In genomic region chr7:62463007-62463877, GRCm38 (mm10) we compare ENCODE assay signal across 9 mouse cellular contexts. TPM values are rescaled to one million over a fixed set of nuclear protein-coding genes. Genes with fewer than 3 reads are reported as not detected.
DNase-seq lines count a peak whose midpoint lies in the region; ATAC-seq lines count a peak whose summit lies in the region.
"Had no signal": no experiment of that assay in that cellular context is flagged by ENCODE, and none has a peak within 500 bp of the region (broad histone marks: within the 10 kb centered on the region; RNA-seq: fewer than 3 reads in every experiment).

No protein-coding gene starts in this region.

- H3K27me3 ChIP-seq in embryonic facial prominence, embryonic 12.5 days, result no peaks in the 10 kb centered on the region
- H3K27me3 ChIP-seq in limb, embryonic 13.5 days, result no peaks in the 10 kb centered on the region
- no peaks in the 10 kb centered on the region for H3K27me3 ChIP-seq in neural tube, embryonic 12.5 days (replicated peaks)

- peaks cover 11% of the 10 kb centered on the region; the same call in 1 of the 2 replicates for H3K9me3 ChIP-seq in embryonic facial prominence, embryonic 12.5 days
- peaks cover 10% of the 10 kb centered on the region; the same call in 1 of the 2 replicates for H3K9me3 ChIP-seq in limb, embryonic 13.5 days
- 0 out of 2 replicates have a peak, but pooled peaks cover 17% of the 10 kb centered on the region for H3K9me3 ChIP-seq in neural tube, embryonic 12.5 days

- peak overlapping the region; percentile 80 for H3K9ac ChIP-seq in embryonic facial prominence, embryonic 12.5 days
- H3K9ac ChIP-seq in limb, embryonic 13.5 days, result peak overlapping the region; percentile 86
- H3K9ac ChIP-seq in neural tube, embryonic 12.5 days, result peak overlapping the region; percentile 88

- H3K4me2 ChIP-seq in embryonic facial prominence, embryonic 12.5 days (replicated peaks), result peak overlapping the region; percentile 55
- H3K4me2 ChIP-seq in limb, embryonic 13.5 days (replicated peaks), result peak overlapping the region; percentile 68
- peak overlapping the region; percentile 60 for H3K4me2 ChIP-seq in neural tube, embryonic 12.5 days (replicated peaks)

- peak overlapping the region; percentile 59 for H3K4me3 ChIP-seq in embryonic facial prominence, embryonic 12.5 days
- H3K4me3 ChIP-seq in limb, embryonic 13.5 days, result peak overlapping the region; percentile 64
- H3K4me3 ChIP-seq in neural tube, embryonic 12.5 days, result peak overlapping the region; percentile 70

- no peaks in the 10 kb centered on the region for H3K36me3 ChIP-seq in embryonic facial prominence, embryonic 12.5 days
- no peaks in the 10 kb centered on the region for H3K36me3 ChIP-seq in limb, embryonic 13.5 days
- no peaks in the 10 kb centered on the region for H3K36me3 ChIP-seq in neural tube, embryonic 12.5 days

- no peaks in the 10 kb centered on the region for H3K4me1 ChIP-seq in embryonic facial prominence, embryonic 12.5 days
- no peaks in the 10 kb centered on the region for H3K4me1 ChIP-seq in limb, embryonic 13.5 days
- no peaks in the 10 kb centered on the region; the same call in 1 of the 2 replicates for H3K4me1 ChIP-seq in neural tube, embryonic 12.5 days

- WGBS in embryonic facial prominence, embryonic 12.5 days, result 34% methylated on average over 51 of the region's 55 CpGs
- WGBS in limb, embryonic 13.5 days, result 29% methylated on average over 55 of the region's 55 CpGs
- WGBS in neural tube, embryonic 12.5 days, result 29% methylated on average over 55 of the region's 55 CpGs

- DNase-seq in gastrocnemius, postnatal 14 days, result peak; percentile 12
- no peak for DNase-seq in gastrocnemius, postnatal 25 days
- DNase-seq in ES-CJ7 (ENCODE audit: low read depth, low spot score), result peak; percentile 41
- peak; percentile 13 to 21 for DNase-seq in heart, postnatal 14 days
- no peak for DNase-seq in B cell, adult 2 months

- intact Hi-C loops in gastrocnemius, postnatal 14 days (cut with DNase I; ENCODE audit: low total_unique reads), result no loop called here
- intact Hi-C loops in heart, postnatal 14 days (cut with DNase I), result no loop called here

- H3K27ac ChIP-seq in embryonic facial prominence, embryonic 12.5 days, result peak overlapping the region; percentile 95
- H3K27ac ChIP-seq in limb, embryonic 13.5 days, result peak overlapping the region; percentile 94
- peak overlapping the region; percentile 64 for H3K27ac ChIP-seq in neural tube, embryonic 12.5 days
- H3K27ac ChIP-seq: macrophage had no signal

- ATAC-seq in embryonic facial prominence, embryonic 12.5 days (ENCODE audit: insufficient number of reproducible peaks, insufficient read depth, low FRiP score, low TSS enrichment), result no peak
- no peak for ATAC-seq in limb, embryonic 13.5 days (ENCODE audit: low FRiP score, low read depth)
- ATAC-seq in neural tube, embryonic 12.5 days (ENCODE audit: low FRiP score, low read depth), result peak; percentile 21

RNA-seq across cellular contexts. Expression of gene Peg12, which starts 1.1 kb away (rescaled TPM):
- 1 to 10 TPM; 1.9 to 2.6 TPM for total RNA-seq in gastrocnemius, postnatal 14 days (2021)
- under 1 TPM; 0.70 to 1.00 TPM for total RNA-seq in gastrocnemius, postnatal 25 days (2021)
- polyA plus RNA-seq in embryonic facial prominence, embryonic 12.5 days (2016; fragmentation: Nextera tagmentation; extraction: Ambion mirVana), result 44.0 and 44.7 TPM in 2 replicates
- total RNA-seq in heart, postnatal 14 days (2021), result 1 to 10 TPM; 1.8 to 2.3 TPM
- polyA plus RNA-seq in limb, embryonic 13.5 days (2015; fragmentation: Nextera tagmentation; extraction: Ambion mirVana), result 43.4 and 46.2 TPM in 2 replicates
- 47.2 and 52.7 TPM in 2 replicates for polyA plus RNA-seq in neural tube, embryonic 12.5 days (2016; fragmentation: Nextera tagmentation; extraction: Ambion mirVana)

RNA-seq across cellular contexts. Expression of gene Mkrn3, which starts 43.3 kb away (rescaled TPM):
- under 1 TPM; 0.33 to 0.42 TPM for total RNA-seq in gastrocnemius, postnatal 14 days (2021)
- total RNA-seq in gastrocnemius, postnatal 25 days (2021), result under 1 TPM; 0.29 to 0.31 TPM
- polyA plus RNA-seq in embryonic facial prominence, embryonic 12.5 days (2016; fragmentation: Nextera tagmentation; extraction: Ambion mirVana), result 9.7 and 11.3 TPM in 2 replicates
- under 1 TPM; 0.32 to 0.60 TPM for total RNA-seq in heart, postnatal 14 days (2021)
- 7.8 and 8.3 TPM in 2 replicates for polyA plus RNA-seq in limb, embryonic 13.5 days (2015; fragmentation: Nextera tagmentation; extraction: Ambion mirVana)
- polyA plus RNA-seq in neural tube, embryonic 12.5 days (2016; fragmentation: Nextera tagmentation; extraction: Ambion mirVana), result 17.2 and 17.6 TPM in 2 replicates

Comparison
In these comparisons a context has a peak if more than half of its experiments do, and no peak if none do; other contexts are left out.
1. DNase-seq: peak in gastrocnemius, postnatal 14 days (single experiment), ES-CJ7 (single experiment) and heart, postnatal 14 days (2 of 2); none in gastrocnemius, postnatal 25 days (single experiment) and B cell, adult 2 months (0 of 2).
2. Peak in every context shown above with its lines, with median percentiles within 50 percentile points of each other: H3K27ac ChIP-seq, H3K4me2 ChIP-seq, H3K4me3 ChIP-seq and H3K9ac ChIP-seq.